Mouse (Mus musculus) frontal cortex, adult (tissue): ENCODE data around the gene Sapcd1.
A peak's percentile ranks its signal among the peaks of the same experiment; 100 is the strongest.
"Not testable (repeated sequence)": the region's sequence is repeated elsewhere in the genome, so short reads cannot be mapped to it uniquely, and the experiment has no call there.

Experiments
- ATAC-seq: cut with Nextera tagmentation; 2 replicates; pipeline ENCODE4 v1.9.2; 2017; ENCODE audit warnings: mild to moderate bottlenecking, moderate library complexity, mixed read lengths; ENCODE audit not compliant: low TSS enrichment

Sapcd1 gene

DNA sequence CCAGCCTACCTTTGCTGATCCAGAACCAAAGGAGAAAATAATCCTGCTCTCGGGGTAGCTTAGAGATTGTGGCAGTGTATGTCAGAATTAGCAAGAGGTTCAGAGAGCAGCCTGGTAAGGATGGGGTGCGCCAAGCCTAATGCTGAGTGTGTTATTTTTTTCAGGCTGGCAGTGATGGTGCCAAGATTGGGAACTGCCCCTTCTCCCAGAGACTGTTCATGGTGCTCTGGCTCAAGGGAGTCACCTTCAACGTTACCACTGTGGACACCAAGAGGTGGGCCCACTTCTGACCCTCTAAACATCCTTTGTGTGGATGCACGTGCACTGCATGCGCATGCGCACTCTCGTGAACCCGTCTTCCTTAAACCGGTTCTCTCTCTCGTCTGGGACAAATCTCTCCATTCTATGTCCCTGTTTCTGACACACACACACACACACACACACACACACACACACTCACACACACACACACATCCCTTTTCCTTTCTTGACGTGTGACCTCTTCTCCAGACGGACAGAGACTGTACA, 24.5 kb upstream of the Sapcd1 start:
- ATAC-seq = no peak

DNA sequence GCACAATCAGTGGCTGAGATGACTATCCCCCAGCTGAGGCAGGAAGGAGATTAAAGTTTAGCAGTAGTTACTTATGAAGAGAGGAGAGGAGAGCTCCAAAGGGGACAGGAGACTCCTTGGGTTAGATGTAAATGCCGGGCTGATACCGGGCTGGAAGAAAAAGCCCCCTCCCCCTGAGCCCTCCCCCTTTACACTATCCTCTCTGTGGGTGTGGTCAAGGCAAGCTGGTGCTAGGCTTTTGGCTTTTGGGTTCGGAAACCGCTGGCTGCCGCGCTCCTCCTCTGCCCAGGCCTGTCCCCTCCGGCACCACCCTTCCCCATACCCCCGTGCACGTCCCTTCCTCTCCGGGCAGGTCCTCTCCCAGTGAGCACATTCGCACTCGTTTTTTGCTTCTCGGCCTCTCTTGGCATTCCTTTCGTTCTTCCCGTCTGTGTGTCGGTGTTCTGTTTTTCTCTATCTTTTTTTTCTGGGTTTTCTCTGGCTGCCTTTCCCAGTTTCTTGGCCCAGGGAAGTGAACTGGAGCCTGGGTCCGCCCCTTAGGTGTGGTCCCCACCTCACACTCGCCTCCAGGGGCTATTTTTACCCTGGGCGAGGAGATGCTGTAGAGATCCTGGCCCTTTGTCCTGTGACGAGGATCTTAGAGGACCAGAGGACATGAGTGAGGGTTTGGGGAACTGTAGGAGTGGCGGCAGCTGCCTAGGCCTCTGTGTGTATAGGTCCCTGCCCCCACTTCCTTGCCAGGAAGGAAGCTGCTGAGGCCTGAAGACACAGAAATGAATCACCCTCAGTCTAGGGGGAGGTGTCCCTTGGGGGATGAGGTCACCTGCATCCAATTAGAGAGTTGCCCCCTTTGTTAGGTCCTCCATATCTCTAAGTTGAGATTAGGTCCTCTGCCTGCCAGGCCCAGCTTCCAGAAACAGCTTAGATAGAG, 23.6 kb upstream of the Sapcd1 start:
- no peak for ATAC-seq

DNA sequence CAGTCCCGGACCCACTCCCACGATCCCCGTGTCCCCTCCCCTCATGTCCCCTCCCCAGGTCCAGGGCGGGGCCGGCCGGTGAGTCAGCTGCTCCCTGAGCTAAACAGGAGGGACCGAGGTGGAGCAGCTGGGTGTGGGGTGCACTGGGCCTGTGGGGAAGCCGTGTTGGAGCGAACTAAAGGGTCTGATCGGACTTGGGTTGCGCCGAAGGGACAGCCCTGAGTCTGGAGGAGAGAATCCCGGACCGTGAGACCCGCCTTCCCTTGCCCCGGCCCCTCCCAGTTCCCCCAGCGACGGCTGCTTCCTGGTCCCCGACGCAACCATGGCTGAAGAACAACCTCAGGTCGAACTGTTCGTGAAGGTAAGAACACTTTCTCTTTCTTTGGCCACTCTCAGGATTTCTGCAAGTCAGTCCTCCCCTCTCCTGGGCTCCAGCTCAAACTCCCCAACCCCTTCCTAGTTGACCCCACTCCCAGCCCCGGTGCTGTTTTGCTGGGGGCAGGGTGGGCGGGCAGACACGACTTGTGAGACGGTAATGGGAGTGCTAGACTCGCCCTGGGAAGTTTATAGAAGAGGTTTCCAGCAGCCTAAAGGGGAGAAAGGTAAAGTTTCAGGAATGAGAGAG, 22.4 kb upstream of the Sapcd1 start:
- no peak for ATAC-seq

DNA sequence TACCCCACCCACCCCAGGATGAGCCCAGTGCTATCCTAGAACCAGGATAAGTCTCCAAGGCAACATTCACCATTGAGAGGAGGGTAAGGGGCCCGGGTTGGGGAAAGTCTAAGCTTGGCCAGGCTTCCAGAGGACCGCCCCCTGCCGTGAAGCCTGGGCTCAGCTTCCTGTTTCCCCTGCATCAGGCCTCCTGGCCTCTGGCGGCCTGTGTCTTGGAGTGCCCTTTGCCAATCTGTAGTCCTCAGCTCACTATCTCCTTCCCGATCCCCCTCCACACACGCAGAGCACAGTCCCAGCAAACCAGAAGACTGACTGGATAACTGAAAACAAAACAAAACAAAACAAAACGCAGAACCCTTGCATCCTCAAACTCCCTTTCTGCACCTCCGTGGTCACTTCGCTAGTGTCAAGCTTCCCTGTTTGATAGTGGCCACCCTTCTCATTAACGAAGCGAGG, 21.8 kb upstream of the Sapcd1 start, which contains the start of gene Clic1:
Gene Clic1 (plus strand): TSS at position 406 of the 456 bp plus-strand sequence.
- ATAC-seq = no peak

DNA sequence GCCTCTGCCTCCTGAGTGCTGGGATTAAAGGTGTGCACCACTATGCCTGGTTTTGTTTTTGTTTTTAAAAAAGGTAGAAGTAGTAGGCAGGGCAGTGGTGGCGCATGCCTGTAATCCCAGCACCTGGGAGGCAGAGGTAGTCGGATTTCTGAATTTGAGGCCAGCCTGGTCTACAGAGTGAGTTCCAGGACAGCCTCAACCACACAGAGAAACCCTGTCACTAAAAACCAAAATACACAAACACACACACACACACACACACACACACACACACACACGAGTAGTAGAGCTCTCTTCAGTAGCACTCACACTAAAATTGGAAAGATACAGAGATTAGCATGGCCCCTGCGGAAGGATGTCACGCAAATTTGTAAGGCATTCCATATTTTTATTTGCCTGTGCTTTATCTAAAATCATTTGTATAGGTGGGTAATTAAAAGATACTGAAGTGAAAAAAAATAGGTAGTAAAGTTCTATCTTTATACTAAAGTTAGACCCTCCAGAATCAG, 21.2 kb upstream of the Sapcd1 start:
- no peak for ATAC-seq

- ATAC-seq = no peak
These were observed 20.5 kb upstream of the Sapcd1 start for GRCm38 (mm10) chr17:35048149-35048931.

DNA sequence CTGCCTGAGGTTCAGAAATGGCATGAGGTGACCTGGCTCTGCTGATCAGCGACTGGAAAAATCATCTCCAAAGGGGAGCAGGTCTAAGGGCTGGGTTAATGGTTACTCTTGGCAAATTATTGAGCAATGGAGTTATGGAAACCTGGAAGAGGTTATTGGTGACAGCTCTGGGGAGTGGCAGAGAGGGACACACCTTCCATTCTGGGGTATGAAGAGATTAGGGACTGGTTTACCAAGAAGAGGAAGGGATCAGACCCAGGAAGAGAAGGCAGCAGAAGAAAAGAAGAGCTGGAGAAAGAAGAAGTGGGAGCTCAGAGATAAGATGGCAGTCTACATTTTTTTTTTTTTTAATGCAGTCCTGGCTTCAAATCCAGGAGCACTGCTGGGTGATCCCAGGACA, 19.9 kb upstream of the Sapcd1 start:
- no peak for ATAC-seq

DNA sequence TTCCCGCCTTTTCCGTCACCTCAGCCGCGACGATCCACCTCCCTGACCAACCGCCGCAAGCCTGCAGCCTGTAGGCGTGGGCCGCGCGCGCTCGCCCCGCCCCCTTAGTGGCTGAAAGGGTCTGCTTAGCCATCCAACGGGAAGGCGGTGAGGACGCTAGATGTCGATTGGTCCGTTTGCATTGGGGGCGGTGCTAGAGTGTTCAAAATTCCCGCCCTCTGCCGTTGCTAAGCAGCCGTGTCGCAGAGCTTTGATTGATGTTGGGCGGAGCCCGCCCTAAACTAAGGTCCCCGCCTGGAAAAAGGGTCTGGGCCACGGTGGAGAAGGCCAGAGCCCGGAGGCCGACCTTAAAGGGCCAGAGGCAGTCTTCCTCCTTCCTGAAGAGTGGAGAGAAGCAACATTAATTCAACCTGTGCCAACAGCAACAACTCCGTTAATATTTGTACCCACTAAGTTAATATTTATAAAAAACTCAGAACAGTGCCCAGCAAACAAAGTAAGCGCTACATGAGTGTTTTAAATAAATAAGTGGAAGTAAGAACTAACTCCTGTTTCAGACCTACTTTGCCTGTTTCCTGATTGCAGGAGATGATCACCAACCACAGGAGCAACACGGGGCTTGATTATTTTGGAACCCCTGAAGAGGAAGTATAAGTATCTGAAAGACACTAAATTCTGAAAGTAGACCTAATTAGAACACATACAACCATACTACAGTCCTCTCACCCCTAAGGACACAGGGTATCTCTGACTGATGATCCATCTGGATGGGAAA, 19.1 kb upstream of the Sapcd1 start, which contains the start of gene Msh5:
Gene Msh5 (minus strand): TSS at position 65 of the 775 bp plus-strand sequence.
- peak; percentile 97 for ATAC-seq

DNA sequence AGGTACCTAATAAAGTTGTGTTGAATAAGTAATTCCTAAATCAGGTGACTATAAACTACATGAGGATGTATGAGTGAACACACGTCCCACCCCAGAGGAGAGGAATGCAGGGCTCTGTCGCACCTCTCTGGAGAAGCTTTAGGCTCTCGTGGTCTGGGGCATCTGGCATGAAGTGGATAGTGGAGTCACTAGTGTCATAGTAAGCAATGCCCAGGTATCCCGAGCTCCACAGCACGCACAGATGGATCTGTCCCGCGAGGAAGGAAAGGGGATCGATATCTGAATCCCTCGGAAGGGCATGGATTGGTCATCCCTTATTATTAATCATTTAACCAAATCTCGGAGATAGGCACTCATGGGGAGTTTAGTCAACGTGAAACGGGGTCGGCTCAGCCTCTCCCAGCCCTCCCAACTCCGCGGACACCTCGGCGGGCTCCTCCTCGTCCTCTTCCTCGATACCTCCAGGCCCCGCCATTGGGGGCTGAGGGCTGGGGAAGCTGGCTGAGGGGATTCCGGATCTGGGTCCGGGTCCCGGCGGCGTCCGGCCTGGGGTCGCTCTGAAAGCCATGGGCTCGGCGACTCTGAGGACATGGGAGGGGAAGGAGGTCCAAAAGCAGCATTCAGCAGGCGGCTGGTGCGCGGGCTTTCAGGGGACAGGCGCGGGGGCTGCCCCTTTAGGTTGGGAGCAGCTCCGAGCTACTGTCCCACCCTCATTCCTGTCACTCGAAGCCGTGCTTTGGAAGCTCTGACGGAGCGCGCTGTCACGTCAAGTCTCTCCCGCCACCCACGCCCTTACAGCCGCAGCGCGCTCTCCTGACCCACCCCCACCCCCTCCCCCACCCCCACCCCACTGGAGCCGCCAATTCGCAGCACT, 18.2 kb upstream of the Sapcd1 start:
- ATAC-seq = no peak

- no peak for ATAC-seq
These were observed 17.3 kb upstream of the Sapcd1 start for GRCm38 (mm10) chr17:35044904-35045806.

GRCm38 (mm10) chr17:35043794-35044193, 16.0 kb upstream of the Sapcd1 start:
- ATAC-seq = no peak

GRCm38 (mm10) chr17:35039121-35039873, 11.5 kb upstream of the Sapcd1 start:
- peak; percentile 85; the same call in 1 of the 2 replicates for ATAC-seq

- ATAC-seq = no peak
These were observed 7.1 kb upstream of the Sapcd1 start for GRCm38 (mm10) chr17:35034896-35035295.

- ATAC-seq = not testable (repeated sequence)
These were observed 5.9 kb upstream of the Sapcd1 start for GRCm38 (mm10) chr17:35033703-35034102.

GRCm38 (mm10) chr17:35032323-35032870, 4.6 kb upstream of the Sapcd1 start:
- no peak for ATAC-seq

GRCm38 (mm10) chr17:35031880-35032279, 4.1 kb upstream of the Sapcd1 start:
- no peak for ATAC-seq

- ATAC-seq = no peak
These were observed 3.5 kb upstream of the Sapcd1 start for GRCm38 (mm10) chr17:35031272-35031671.
